Mouse (Mus musculus) limb, embryonic 15.5 days (tissue): ENCODE measurements at regions not wholly inside any gene's neighbourhood (a gene's known extent, or its start where the extent isn't known, plus 50 kb on each side); places are given as distances from the start of the nearest gene placed in this dataset.

Experiments
- ATAC-seq: fragments of 200-750 bp; cut with Nextera tagmentation; 2 replicates; pipeline ENCODE4 v1.8.0; 2017; ENCODE audit warnings: low read depth, moderate TSS enrichment; ENCODE audit not compliant: insufficient number of reproducible peaks, low FRiP score, low TSS enrichment
- H3K27ac ChIP-seq: fragments of 300-500 bp; sonication (generic); 2 replicates; pipeline ENCODE4 v1.5.1; 2015; ENCODE audit warnings: moderate library complexity, mild to moderate bottlenecking, inconsistent platforms
- H3K27me3 ChIP-seq: fragments of 300-500 bp; sonication (generic); 2 replicates; pipeline ENCODE4 v1.6.1; 2015; ENCODE audit warnings: inconsistent platforms
- H3K36me3 ChIP-seq: fragments of 300-500 bp; sonication (generic); 2 replicates; pipeline ENCODE4 v1.6.1; 2015; ENCODE audit warnings: inconsistent platforms
- H3K4me1 ChIP-seq: fragments of 300-500 bp; sonication (generic); 2 replicates; pipeline ENCODE4 v1.6.1; 2015; ENCODE audit warnings: inconsistent platforms
- H3K4me2 ChIP-seq: fragments of 300-500 bp; sonication (generic); 2 replicates; pipeline ENCODE4 v1.6.1; 2015; ENCODE audit warnings: mild to moderate bottlenecking, inconsistent platforms
- H3K4me3 ChIP-seq: fragments of 300-500 bp; sonication (generic); 2 replicates; pipeline ENCODE4 v1.5.1; 2015; ENCODE audit warnings: mild to moderate bottlenecking, inconsistent platforms
- H3K9ac ChIP-seq: fragments of 300-500 bp; sonication (generic); 2 replicates; pipeline ENCODE4 v1.6.1; 2015; ENCODE audit warnings: inconsistent platforms
- H3K9me3 ChIP-seq: fragments of 300-500 bp; sonication (generic); 2 replicates; pipeline ENCODE4 v1.6.1; 2016; ENCODE audit warnings: inconsistent platforms
- WGBS: fragments of 180-500 bp; shearing (Covaris S2); methylation state at CpG from one replicate; pipeline ENCODE4 v1.1.7; 2015; 5-methylcytosine and 5-hydroxymethylcytosine counted together

- Histone ChIP-seq H3K9ac (no peak overlapping the region), H3K9me3 (no peaks in the 10 kb centered on the region), H3K27ac (no peak overlapping the region), H3K36me3 (no peaks in the 10 kb centered on the region), H3K4me1 (no peaks in the 10 kb centered on the region), H3K27me3 (no peaks in the 10 kb centered on the region), H3K4me3 (no peak overlapping the region), H3K4me2 (no peak overlapping the region)
- 93% methylated on average over 3 of the region's 3 CpGs for WGBS
- no peak for ATAC-seq
Measured at GRCm38 (mm10) chr15:55962093-55962492, 1515.3 kb downstream of the Slc22a22 start.
